Mouse (Mus musculus) common myeloid progenitor, adult 5-6 weeks (primary cell): ENCODE data around the gene Sertad3. TPM values are rescaled to one million over a fixed set of nuclear protein-coding genes. Genes with fewer than 3 reads are reported as not detected.

Experiments used
- ATAC-seq: replicated peaks from 2 replicates; pipeline ENCODE4 v1.8.0; 2016; ENCODE audit warnings: low read depth, mild to moderate bottlenecking, moderate TSS enrichment, inconsistent platforms; ENCODE audit not compliant: poor library complexity, severe bottlenecking
- total RNA-seq: library from RNA; stranded (forward); fragments of 200-1000, 187-1606 nt; gene quantifications from 2 replicates; pipeline ENCODE4 v1.2.3, GENCODE M21; 2017

The Sertad3 gene
- total RNA-seq = 9.6 and 13.1 TPM in 2 replicates

GRCm38 (mm10) chr7:27473156-27473834 lies at the start of gene Sertad3:
Gene Sertad3, plus strand, starts transcription at chr7:27473768.
- ATAC-seq = peak; percentile 72

DNA sequence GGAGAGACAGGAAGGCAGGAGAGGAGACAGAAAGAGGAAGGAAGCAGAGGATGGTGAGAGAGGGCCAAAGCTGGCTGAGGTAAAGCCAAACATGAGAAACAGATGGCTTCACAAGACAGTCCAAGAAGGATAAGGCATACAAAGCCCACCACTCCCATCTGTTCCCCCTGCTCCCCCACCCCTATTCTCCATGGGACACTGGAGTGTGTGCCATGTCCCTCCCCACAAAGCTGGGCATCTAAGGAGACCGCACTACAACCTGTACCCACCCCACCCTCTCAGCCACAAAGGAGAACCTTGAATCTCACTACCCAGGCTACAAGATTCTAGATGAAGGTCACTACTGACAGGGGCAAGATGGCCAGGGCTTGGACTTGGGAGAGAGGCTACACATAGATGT lies 46.2 kb upstream of the Sertad3 start:
- no peak for ATAC-seq

DNA sequence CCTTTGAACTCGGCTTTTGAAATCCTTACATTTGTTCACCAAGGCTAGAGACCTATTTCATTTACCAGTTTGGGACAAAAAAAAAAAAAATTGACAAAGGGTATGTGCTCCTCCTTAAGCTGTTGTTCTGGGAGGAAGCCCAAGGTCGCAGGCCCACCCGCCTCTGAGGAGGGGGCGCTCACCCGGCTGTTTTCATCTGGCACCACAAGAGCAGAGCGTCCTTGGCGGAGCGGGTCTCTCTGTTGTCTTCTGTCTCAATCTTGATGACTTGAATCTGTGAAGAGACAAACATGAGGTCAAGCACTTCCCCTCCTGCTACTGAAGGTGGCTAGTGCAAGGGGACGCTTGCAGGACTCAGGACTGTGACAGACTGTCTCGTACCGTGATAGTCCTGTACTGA lies 45.6 kb upstream of the Sertad3 start:
- ATAC-seq = no peak

GRCm38 (mm10) chr7:27429135-27429534 lies 44.4 kb upstream of the Sertad3 start:
- ATAC-seq = no peak

GRCm38 (mm10) chr7:27433349-27433748 lies 40.2 kb upstream of the Sertad3 start:
- 0 out of 2 replicates have a peak, but pooled peaks have one; percentile 53 for ATAC-seq

DNA sequence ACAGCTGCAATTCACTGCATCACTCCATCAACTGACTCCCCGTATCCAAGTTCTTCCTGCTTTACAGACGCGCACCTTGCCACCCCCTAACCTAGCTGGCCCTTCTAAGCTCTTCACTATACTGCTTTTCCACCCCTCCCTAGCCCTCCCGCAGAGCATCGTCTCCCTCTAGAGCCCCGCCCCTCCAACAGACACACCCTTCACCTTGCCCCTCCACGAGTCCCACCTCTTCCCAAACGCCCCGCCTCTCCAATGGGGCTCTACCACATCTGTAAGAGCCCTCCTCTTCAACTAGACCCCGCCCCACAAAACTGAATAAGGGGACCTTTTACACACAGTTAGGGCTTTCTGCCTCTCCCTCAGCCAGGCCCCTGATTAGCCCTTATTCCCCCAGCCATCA lies 39.8 kb upstream of the Sertad3 start:
- ATAC-seq = peak; percentile 51; the same call in 1 of the 2 replicates

DNA sequence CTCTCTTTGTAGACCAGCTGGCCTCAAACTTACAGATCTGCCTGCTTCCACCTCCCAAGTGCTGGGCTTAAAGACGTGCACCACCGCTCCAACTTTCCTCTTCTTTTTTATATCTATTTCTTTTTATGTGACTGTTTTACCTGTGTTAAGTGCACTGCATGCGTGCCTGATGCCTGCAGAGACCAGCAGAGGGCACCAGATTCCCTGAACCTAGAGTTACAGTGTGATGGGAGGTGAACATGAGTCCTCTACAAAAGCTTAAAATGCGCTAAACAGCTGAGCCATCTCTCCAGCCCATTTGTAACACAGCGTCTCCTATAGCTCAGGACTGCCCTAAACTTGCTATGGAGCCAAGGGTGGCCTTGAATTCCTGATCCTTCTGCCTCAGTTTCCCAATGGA lies 36.0 kb upstream of the Sertad3 start:
- ATAC-seq = peak; percentile 72

GRCm38 (mm10) chr7:27440014-27440413 lies 33.6 kb upstream of the Sertad3 start:
- no peak for ATAC-seq

DNA sequence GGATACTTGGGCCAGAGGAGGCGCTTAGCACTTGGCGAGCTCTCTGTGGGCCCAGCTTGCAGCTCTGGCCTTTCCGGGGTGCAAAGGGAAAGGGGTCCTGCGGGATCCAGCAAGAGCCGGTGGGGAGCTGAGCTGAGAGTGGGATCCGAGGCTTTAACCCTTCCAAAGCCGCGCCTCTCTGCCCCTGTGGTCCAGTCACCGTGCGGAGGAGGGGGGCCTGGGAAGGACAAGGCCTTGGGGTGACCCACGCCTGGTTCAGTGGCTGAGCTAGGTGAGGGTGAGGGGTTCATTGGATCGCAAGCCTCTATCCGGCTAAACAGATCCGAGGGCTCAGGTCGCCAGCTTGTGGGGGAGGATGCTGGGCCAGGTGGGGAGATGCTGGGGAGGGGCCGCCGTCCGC lies 27.5 kb upstream of the Sertad3 start:
- no peak for ATAC-seq

GRCm38 (mm10) chr7:27446521-27447418 lies 26.8 kb upstream of the Sertad3 start:
- ATAC-seq = peak; percentile 6; the same call in 1 of the 2 replicates

DNA sequence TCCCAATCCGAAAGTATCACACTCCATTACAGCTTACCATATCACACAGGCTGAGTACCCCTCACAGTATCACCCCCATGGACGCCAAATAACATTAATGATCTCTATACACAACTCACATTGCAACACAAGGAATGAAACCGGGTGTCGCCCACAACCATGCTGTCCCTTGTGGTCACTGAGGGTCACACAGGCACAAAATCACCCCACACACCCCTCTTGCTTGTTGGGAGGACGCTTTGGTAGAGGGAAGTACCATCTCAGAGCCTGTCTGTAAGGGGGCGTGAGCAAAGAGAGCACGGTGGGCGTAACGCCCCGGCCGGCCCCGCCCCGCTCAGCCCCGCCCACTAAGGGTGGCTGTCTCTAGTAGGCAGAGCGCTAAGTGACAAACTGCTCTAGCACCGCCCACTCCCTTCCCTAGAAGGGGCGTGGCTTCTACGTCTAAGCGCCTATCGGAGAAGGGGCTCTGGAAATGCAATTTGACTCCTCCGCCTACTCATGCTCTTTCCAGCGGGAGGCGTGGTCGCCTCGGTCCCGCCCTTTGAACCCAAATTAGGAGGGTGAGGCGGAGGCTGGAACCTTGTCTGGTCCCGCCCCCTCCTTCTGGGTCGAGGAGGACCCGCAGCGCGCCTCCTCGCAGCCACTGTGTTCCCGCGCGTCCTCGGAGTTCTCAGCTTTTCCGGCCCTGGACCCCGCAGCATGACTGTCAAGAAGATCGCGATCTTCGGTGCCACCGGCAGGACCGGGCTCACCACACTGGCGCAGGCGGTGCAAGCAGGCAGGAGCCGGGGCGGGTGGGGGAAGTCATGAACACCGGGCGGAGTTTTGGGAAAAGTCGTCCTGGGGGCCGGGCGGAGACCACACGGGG lies 25.9 kb upstream of the Sertad3 start, which contains the start of the genes Sptbn4 and Blvrb:
TSS of gene Sptbn4 (minus strand) at position 268 of the 868 bp plus-strand sequence.
TSS of gene Blvrb (plus strand) at position 560 of the 868 bp plus-strand sequence.
- ATAC-seq = peak; percentile 81

- ATAC-seq = no peak
Observed at GRCm38 (mm10) chr7:27448421-27449206, 25.0 kb upstream of the Sertad3 start.

GRCm38 (mm10) chr7:27449256-27449862 lies 24.2 kb upstream of the Sertad3 start:
- ATAC-seq = no peak

GRCm38 (mm10) chr7:27451359-27451758 lies 22.2 kb upstream of the Sertad3 start:
- no peak for ATAC-seq

- no peak for ATAC-seq
Observed at GRCm38 (mm10) chr7:27452206-27452770, 21.3 kb upstream of the Sertad3 start.

GRCm38 (mm10) chr7:27454461-27455121 lies 19.0 kb upstream of the Sertad3 start:
- peak; percentile 62 for ATAC-seq

DNA sequence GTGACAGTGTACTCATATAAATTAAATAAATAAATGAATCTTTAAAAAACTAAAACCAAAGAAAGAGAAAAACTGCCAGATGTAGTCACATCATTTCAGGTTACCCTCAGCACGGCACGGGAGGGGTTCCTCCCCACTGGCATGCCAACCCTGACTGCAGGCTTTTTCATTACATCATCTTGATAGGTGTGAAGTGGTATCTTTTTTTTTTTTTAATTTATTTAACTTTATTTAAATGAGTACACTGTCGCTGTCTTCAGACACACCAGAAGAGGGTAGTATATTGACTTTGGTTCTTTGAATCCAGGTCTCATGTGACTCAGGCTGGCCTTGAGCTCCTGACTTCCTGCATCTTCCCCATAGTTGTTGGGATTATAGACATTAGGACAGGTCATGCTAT lies 18.3 kb upstream of the Sertad3 start:
- no peak for ATAC-seq

DNA sequence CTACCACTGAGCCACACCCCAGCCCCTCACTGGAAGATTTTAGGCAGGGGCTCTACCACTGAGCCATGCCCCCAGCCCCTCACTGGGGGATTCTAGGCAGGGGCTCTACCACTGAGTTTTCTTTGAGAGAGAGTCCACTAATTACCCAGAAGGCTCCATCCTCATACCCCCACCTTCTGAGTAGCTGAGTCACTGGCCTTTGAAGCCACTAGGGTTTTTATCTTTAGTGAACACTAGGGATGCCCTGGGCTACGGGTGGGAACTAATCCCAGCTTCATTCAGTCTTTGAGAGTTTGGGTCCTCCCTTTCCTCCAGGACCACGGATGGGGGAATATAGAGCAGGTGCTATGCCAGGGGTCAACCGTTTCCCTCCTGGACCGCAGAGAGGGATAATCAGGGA lies 15.0 kb upstream of the Sertad3 start:
- ATAC-seq = no peak
